Mouse (Mus musculus): Measurements from ENCODE around the gene Ick.

Gene Ick

DNA sequence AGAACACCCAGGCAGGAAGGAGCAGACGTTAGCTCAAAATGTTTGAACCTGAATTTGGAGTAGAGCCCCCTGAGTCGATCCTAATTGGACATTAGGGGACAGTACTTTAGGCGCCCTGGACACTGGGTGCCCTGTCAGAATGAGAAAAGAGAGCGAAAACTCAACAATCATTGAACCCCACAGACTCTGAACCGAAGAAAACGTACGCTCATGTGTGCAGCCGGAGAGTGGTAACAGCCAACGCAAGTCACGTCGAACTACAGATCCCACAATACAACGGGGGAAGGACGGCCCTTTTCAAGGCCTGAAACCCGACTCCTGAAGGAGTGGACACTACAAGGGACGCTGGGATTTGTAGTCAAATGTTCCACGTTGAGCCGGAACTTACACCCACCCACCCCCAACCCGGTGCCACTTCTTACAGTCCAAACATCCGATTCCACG lies at the start of gene Ick, which contains the start of gene Fbxo9:
Gene Ick, plus strand, starts transcription at position 397 of the 444 bp plus-strand sequence.
Gene Fbxo9, minus strand, starts transcription at position 270 of the 444 bp plus-strand sequence.
- POLR2A ChIA-PET, result interaction anchor here in 3 of 4 experiments (0.5 to 7.8 kb wide), 31 partner anchors 9 to 1034 kb away, joined by 3 to 92 read pairs (median 5); partner anchors contain the start of gene Dppa5a (in 1 of the 3)
- CTCF ChIA-PET, result interaction anchor here in 2 of 4 experiments (0.8 to 1.7 kb wide), 4 partner anchors 11 to 251 kb away, joined by 3 to 5 read pairs (median 4); no protein-coding TSS in a partner anchor

DNA sequence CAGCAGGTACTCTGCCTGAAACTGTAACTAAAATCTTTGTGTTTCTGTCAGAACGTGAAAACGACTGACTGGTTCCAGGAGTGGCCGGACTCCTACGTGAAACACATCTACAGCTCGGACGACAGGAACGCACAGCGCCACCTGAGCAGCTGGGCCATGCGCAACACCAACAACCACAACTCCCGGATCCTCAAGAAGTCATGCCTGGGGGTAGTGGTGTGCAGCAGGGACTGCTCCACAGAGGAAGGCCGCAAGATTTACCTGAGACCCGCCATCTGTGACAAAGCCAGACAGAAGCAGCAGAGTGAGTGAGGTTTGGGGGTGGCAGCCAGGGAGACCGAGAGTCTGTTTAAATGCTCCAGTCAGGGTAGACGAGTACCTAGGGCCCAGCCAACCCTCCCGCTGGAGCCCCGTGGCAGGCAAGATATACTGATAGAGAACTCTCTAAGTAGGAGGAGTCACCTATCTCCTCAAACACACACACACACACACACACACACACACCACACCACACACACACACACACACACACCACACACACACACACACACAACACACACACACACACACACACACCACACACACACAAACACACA lies 49.4 kb upstream of the Ick start:
- POLR2A ChIA-PET, result interaction anchor here in 2 of 4 experiments (0.6 to 0.7 kb wide), 3 partner anchors 10 to 527 kb away, joined by 3 read pairs; no protein-coding TSS in a partner anchor
- CTCF ChIA-PET, result no interaction called here

- CTCF ChIA-PET, result interaction anchor here in 2 of 4 experiments (0.9 to 1.0 kb wide), 2 partner anchors 27 to 98 kb away, joined by 3 read pairs; no protein-coding TSS in a partner anchor
- POLR2A ChIA-PET, result interaction anchor here in 1 of 4 experiments (1.0 kb wide), 2 partner anchors 51 to 304 kb away, joined by 3 read pairs; no protein-coding TSS in a partner anchor
Observed at GRCm38 (mm10) chr9:78062392-78062791, 46.6 kb upstream of the Ick start.

DNA sequence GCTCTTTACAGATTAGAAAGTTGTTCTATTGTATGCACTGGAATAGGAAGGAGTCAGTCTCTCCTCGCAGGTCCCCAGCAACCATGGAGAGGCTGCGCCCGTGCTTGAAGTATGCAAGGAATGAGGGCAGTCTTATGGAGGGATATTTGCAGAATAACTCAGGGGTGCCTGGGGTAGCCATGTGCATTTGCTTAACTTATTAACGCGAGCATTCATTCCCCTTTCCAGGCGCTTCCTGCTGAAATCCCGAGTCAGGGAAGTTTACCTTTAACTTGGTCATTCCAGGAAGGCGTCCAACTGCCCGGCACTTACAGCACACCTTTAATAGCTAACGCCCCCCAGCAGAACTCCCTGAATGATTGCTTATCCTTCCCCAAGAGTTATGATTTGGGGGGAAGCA lies 44.9 kb upstream of the Ick start:
- ChIA-PET POLR2A (interaction anchor here in 2 of 4 experiments (0.5 to 0.6 kb wide), 2 partner anchors 9 to 45 kb away, joined by 3 read pairs; partner anchors contain the start of gene Ick (in 1 of the 2)), CTCF (no interaction called here)

DNA sequence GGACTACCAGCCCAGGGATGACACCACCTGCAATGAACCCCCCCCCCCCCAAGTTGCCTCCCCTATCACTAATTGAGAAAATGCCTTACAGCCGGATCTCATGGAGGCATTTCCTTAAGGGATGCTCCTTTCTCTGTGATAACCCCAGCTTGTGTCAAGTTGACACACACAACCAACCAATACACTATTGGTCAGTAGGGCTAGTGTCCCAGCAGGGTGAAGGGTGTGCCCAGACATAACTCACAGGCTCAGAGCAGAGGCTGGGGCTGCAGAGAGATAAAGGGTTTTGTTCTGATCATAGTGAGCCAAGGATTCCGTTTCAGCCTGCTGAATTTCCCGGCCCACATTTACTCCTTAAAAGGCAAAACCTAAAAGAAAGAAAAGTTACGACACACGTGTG lies 38.5 kb upstream of the Ick start:
- ChIA-PET CTCF (interaction anchor here in 2 of 4 experiments (0.6 to 1.3 kb wide), 2 partner anchors 9 to 18 kb away, joined by 3 to 6 read pairs; no protein-coding TSS in a partner anchor), POLR2A (interaction anchor here in 2 of 4 experiments (0.7 to 1.6 kb wide), 5 partner anchors 11 to 42 kb away, joined by 3 to 4 read pairs (median 3); no protein-coding TSS in a partner anchor)

DNA sequence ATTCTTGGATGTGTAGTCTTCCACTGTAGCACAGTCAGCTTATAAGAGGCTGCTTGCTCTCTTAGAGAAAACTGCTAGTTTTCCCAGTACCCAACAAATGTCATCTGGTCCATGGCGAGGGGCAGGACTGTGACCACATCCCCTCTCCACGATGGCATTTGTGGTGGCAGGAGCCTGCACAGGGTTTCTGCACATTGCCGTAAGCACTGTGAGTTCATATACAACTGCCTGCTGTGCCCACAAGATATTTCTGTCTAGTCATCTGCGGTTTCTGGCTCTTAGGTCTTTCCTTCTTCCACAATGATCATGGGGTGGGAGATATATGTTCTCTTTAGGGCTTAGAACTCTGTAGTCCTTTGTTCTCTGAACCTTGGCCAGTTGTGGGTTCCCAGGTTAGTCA lies 37.4 kb upstream of the Ick start:
- CTCF ChIA-PET, result no interaction called here
- POLR2A ChIA-PET, result interaction anchor here in 1 of 4 experiments (1.6 kb wide), 1 partner anchor 24 kb away, joined by 3 read pairs; no protein-coding TSS in a partner anchor

GRCm38 (mm10) chr9:78073291-78073690 lies 35.7 kb upstream of the Ick start:
- CTCF ChIA-PET, result interaction anchor here in 2 of 4 experiments (0.5 to 0.7 kb wide), 3 partner anchors 445 to 632 kb away, joined by 3 to 11 read pairs (median 5); no protein-coding TSS in a partner anchor
- POLR2A ChIA-PET, result interaction anchor here in 3 of 4 experiments (0.5 to 0.6 kb wide), 5 partner anchors 9 to 405 kb away, joined by 3 to 9 read pairs (median 3); no protein-coding TSS in a partner anchor

- ChIA-PET POLR2A (interaction anchor here in 2 of 4 experiments (0.5 to 0.6 kb wide), 2 partner anchors 182 to 257 kb away, joined by 3 to 9 read pairs; no protein-coding TSS in a partner anchor), CTCF (interaction anchor here in 1 of 4 experiments (0.5 to 0.6 kb wide), 2 partner anchors 445 to 477 kb away, joined by 5 to 11 read pairs; no protein-coding TSS in a partner anchor)
Observed at GRCm38 (mm10) chr9:78073713-78074340, 35.2 kb upstream of the Ick start.

GRCm38 (mm10) chr9:78075256-78075655 lies 33.7 kb upstream of the Ick start:
- ChIA-PET CTCF (no interaction called here), POLR2A (interaction anchor here in 1 of 4 experiments (0.8 to 0.9 kb wide), 2 partner anchors 9 to 14 kb away, joined by 3 read pairs; no protein-coding TSS in a partner anchor)

GRCm38 (mm10) chr9:78078240-78078639 lies 30.8 kb upstream of the Ick start:
- POLR2A ChIA-PET, result no interaction called here
- CTCF ChIA-PET, result no interaction called here

GRCm38 (mm10) chr9:78081835-78082234 lies 27.2 kb upstream of the Ick start:
- CTCF ChIA-PET, result interaction anchor here in 2 of 4 experiments (0.8 to 1.3 kb wide), 2 partner anchors 31 to 280 kb away, joined by 3 to 4 read pairs; no protein-coding TSS in a partner anchor
- POLR2A ChIA-PET, result interaction anchor here in 1 of 4 experiments (0.7 kb wide), 1 partner anchor 43 kb away, joined by 3 read pairs; no protein-coding TSS in a partner anchor

DNA sequence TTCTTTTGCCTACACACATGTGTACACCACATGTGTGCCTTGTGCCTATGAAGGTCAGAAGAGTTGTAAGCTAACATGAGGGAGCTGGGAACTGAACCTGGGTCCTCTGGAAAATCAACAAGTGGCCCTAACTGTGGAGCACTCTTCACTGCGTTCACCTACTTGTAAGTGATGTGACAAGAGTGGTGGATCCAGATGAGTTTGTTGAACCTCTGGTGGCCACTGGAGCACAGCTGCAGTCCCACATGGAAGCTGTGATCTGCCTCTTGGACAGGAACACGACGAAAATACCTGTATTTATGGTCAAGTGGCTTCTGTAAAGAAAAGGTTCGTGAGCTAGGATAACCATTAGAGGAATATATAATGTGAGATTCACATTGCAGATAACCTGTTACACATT lies 24.7 kb upstream of the Ick start:
- POLR2A ChIA-PET, result interaction anchor here in 1 of 4 experiments (0.6 kb wide), 1 partner anchor 14 kb away, joined by 4 read pairs; no protein-coding TSS in a partner anchor
- CTCF ChIA-PET, result interaction anchor here in 1 of 4 experiments (0.5 kb wide), 1 partner anchor 30 kb away, joined by 7 read pairs; no protein-coding TSS in a partner anchor

DNA sequence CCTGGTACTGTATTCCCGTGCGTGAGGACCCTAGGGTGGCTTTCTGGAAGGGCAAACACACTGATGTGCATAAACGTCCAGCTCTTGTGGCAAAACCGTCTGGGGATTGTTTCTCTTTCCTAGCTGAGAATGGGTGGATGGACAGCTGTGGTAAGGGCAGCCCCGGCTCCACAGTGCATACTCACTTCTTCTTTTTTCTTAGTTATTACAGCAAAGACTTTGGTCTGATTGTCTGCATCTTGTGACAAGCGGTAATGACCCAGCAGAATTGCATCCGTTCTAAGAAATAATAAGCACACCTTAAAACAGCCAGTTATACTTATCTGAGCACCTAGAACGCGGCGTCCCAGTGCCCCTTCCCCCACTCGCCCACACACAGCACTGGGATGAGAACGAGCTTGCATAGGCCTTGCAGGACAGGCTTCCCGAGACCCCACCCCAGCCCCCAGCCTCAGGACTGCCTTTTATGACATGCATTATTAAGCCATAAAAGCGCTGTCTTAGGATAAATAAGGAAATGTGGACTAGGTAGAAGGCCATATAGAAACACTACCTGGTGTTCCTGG lies 23.2 kb upstream of the Ick start:
- CTCF ChIA-PET, result no interaction called here
- POLR2A ChIA-PET, result interaction anchor here in 2 of 4 experiments (0.5 to 0.6 kb wide), 2 partner anchors 55 to 441 kb away, joined by 3 to 8 read pairs; no protein-coding TSS in a partner anchor

DNA sequence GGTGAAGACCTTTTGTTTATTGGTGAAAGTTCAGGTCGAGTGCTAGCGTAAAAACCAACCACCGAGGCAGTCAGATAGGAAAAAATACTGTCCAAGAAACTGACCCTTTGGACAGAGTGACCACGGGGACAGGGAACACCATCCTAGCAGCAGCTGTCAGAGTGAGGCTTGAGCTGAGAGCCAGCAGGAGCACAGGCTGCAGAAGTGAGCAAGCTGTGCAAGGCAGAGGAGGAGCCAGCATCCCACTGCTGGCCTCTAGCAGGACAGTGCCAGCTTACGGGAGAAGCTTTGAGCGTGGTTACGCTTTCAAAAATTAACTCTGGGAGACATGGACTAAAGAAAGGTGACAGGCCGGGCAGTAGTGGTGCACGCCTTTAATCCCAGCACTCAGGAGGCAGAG lies 21.2 kb upstream of the Ick start:
- CTCF ChIA-PET, result no interaction called here
- POLR2A ChIA-PET, result interaction anchor here in 1 of 4 experiments (0.6 kb wide), 1 partner anchor 633 kb away, joined by 4 read pairs; no protein-coding TSS in a partner anchor

- CTCF ChIA-PET, result interaction anchor here (0.5 to 2.0 kb wide), 9 partner anchors 8 to 269 kb away, joined by 3 to 10 read pairs (median 3); partner anchors contain the start of gene Gcm1 (in 1 of the 4)
- POLR2A ChIA-PET, result interaction anchor here in 3 of 4 experiments (0.6 to 1.8 kb wide), 5 partner anchors 9 to 103 kb away, joined by 3 to 12 read pairs (median 4); no protein-coding TSS in a partner anchor
Observed at GRCm38 (mm10) chr9:78088521-78088920, 20.5 kb upstream of the Ick start.

DNA sequence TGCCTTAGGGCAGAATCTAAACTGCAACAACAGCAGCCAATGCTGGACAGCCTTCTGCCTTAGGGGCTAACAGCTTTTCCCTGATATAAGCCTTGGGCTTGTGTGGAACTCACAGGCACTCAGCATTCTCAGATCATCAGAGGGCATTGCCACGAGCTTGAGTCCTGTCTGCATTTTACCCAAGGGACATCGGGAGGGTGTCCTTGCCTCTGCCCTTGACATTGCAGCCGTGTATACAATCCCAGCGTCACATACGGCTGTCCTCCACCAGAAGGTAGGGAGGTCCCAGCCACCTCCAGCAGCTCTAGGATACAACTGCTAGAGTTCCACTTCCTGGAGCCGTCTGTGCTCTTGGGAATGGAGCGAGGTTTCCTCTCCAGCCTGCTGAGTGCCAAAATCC lies 20.0 kb upstream of the Ick start:
- CTCF ChIA-PET, result interaction anchor here (0.5 to 2.0 kb wide), 8 partner anchors 8 to 270 kb away, joined by 3 to 10 read pairs (median 3); partner anchors contain the start of gene Gcm1 (in 1 of the 4)

GRCm38 (mm10) chr9:78089906-78090305 lies 19.1 kb upstream of the Ick start:
- POLR2A ChIA-PET, result interaction anchor here in 3 of 4 experiments (0.5 to 2.1 kb wide), 5 partner anchors 7 to 103 kb away, joined by 3 to 11 read pairs (median 4); partner anchors contain the start of genes Fbxo9 (in 1 of the 3) and Ick (in 1 of the 3)
- CTCF ChIA-PET, result interaction anchor here in 3 of 4 experiments (0.6 to 2.0 kb wide), 4 partner anchors 23 to 393 kb away, joined by 3 to 5 read pairs (median 5); no protein-coding TSS in a partner anchor

More for the DNA sequence above, 20.0 kb upstream of the Ick start:
- POLR2A ChIA-PET, result interaction anchor here in 3 of 4 experiments (0.6 to 1.8 kb wide), 5 partner anchors 8 to 103 kb away, joined by 3 to 12 read pairs (median 4); no protein-coding TSS in a partner anchor

- POLR2A ChIA-PET, result interaction anchor here in 3 of 4 experiments (0.6 to 2.1 kb wide), 5 partner anchors 17 to 125 kb away, joined by 3 to 11 read pairs (median 3); partner anchors contain the start of genes Fbxo9 (in 2 of the 3) and Ick (in 2 of the 3)
- CTCF ChIA-PET, result interaction anchor here in 1 of 4 experiments (2.0 kb wide), 1 partner anchor 22 kb away, joined by 5 read pairs; no protein-coding TSS in a partner anchor
Observed at GRCm38 (mm10) chr9:78090596-78090995, 18.4 kb upstream of the Ick start.

Measured in embryonic stem cell, embryonic (primary cell).